Mouse (Mus musculus) embryonic facial prominence, embryonic 11.5 days (tissue): Measurements from ENCODE around the gene Pex26. TPM values are rescaled to one million over a fixed set of nuclear protein-coding genes. Genes with fewer than 3 reads are reported as not detected.

Experiments
- ATAC-seq: fragments of 200-750 bp; cut with Nextera tagmentation; replicated peaks from 2 replicates; pipeline ENCODE4 v1.8.0; 2017; ENCODE audit warnings: low read depth; ENCODE audit not compliant: insufficient number of reproducible peaks, low FRiP score, low TSS enrichment
- DNase-seq: peaks from one replicate; pipeline ENCODE4 v3.0.0-alpha.2; 2015; ENCODE audit warnings: low spot score
- H3K27ac ChIP-seq: fragments of 300-500 bp; sonication (generic); replicated peaks from 2 replicates; pipeline ENCODE4 v1.5.1; 2014; ENCODE audit warnings: mild to moderate bottlenecking, low read depth, low read length, control low read depth
- H3K27me3 ChIP-seq: fragments of 300-500 bp; sonication (generic); 2 replicates; pipeline ENCODE4 v1.6.1; 2014; ENCODE audit warnings: mild to moderate bottlenecking, low read length, moderate library complexity, mixed read lengths; ENCODE audit not compliant: control insufficient read depth, insufficient read depth
- H3K36me3 ChIP-seq: fragments of 300-500 bp; sonication (generic); replicated peaks from 2 replicates; pipeline ENCODE4 v1.6.1; 2014; ENCODE audit warnings: low read depth, mild to moderate bottlenecking, low read length, moderate library complexity, mixed read lengths; ENCODE audit not compliant: control insufficient read depth, insufficient read depth
- H3K4me1 ChIP-seq: fragments of 300-500 bp; sonication (generic); 2 replicates; pipeline ENCODE4 v1.6.1; 2014; ENCODE audit warnings: low read length, mixed read lengths; ENCODE audit not compliant: control insufficient read depth, insufficient read depth
- H3K4me2 ChIP-seq: fragments of 300-500 bp; sonication (generic); 2 replicates; pipeline ENCODE4 v1.6.1; 2014; ENCODE audit warnings: low read depth, mild to moderate bottlenecking, control low read depth, low read length, moderate library complexity
- H3K4me3 ChIP-seq: fragments of 300-500 bp; sonication (generic); 2 replicates; pipeline ENCODE4 v1.5.1; 2014; ENCODE audit warnings: low read depth, low read length, control low read depth
- H3K9ac ChIP-seq: fragments of 300-500 bp; sonication (generic); replicated peaks from 2 replicates; pipeline ENCODE4 v1.6.1; 2014; ENCODE audit warnings: mild to moderate bottlenecking, control low read depth, low read length
- H3K9me3 ChIP-seq: fragments of 300-500 bp; sonication (generic); replicated peaks from 2 replicates; pipeline ENCODE4 v1.6.1; 2016; ENCODE audit warnings: mild to moderate bottlenecking, low read length, inconsistent platforms, mixed read lengths; ENCODE audit not compliant: control insufficient read depth
- WGBS: fragments of 180-500 bp; shearing (Covaris S2); extraction: QIAGEN DNeasy Blood & Tissue Kit; methylation state at CpG from one replicate; pipeline ENCODE4 v1.1.7; 2014; 5-methylcytosine and 5-hydroxymethylcytosine counted together
- polyA plus RNA-seq: library from polyadenylated mRNA; unstranded; fragments of >200 nt; fragmentation: Nextera tagmentation; extraction: Ambion mirVana; gene quantifications from 2 replicates; pipeline ENCODE4 v1.2.1, GENCODE M21; 2014

The Pex26 gene
- polyA plus RNA-seq, 1 experiment from 2014 or later = 7.1 TPM

GRCm38 (mm10) chr6:121144066-121144465 is 39.4 kb upstream of the Pex26 start:
- ATAC-seq (no peak), DNase-seq (no peak)
- Histone ChIP-seq H3K4me2 (no peak overlapping the region), H3K9ac (no peak overlapping the region), H3K4me1 (0 out of 2 replicates have a peak, but pooled peaks cover 2% of the 10 kb centered on the region), H3K4me3 (no peak overlapping the region), H3K27ac (no peak overlapping the region), H3K9me3 (no peaks in the 10 kb centered on the region), H3K27me3 (no peaks in the 10 kb centered on the region), H3K36me3 (no peaks in the 10 kb centered on the region)
- WGBS = 64% methylated on average over 4 of the region's 4 CpGs

- Histone ChIP-seq H3K27ac (no peak overlapping the region), H3K4me1 (0 out of 2 replicates have a peak, but pooled peaks cover 2% of the 10 kb centered on the region), H3K4me2 (no peak overlapping the region), H3K36me3 (no peaks in the 10 kb centered on the region), H3K9ac (no peak overlapping the region), H3K27me3 (no peaks in the 10 kb centered on the region), H3K4me3 (no peak overlapping the region), H3K9me3 (no peaks in the 10 kb centered on the region)
- 54% methylated on average over 13 of the region's 13 CpGs for WGBS
- ATAC-seq = no peak
- DNase-seq = peak; percentile 59
These were observed 38.4 kb upstream of the Pex26 start for GRCm38 (mm10) chr6:121145010-121145604.

DNA sequence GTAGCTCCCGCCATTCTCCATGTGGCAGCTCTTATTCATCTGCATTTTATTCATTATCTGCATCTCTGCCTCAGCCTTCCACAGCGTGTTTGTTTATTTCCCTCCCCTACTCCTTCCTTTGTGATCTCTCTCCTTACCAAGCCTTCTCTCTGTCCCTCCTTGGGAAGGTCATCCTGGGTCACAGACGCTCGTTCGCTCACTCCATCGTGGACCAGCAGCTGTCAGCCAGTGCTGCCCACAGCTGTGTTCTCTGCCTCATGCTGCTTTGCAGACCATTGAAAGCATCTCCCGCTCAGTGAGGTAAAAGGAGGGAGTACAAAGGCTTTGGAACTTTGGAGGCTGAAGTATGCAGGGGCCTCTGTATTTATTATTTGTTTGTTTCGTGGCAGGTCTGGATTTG is 37.6 kb upstream of the Pex26 start:
- no peaks in the 10 kb centered on the region for H3K36me3 ChIP-seq
- H3K4me1 ChIP-seq = 0 out of 2 replicates have a peak, but pooled peaks cover 2% of the 10 kb centered on the region
- H3K27me3 ChIP-seq = no peaks in the 10 kb centered on the region
- H3K4me3 ChIP-seq = no peak overlapping the region
- DNase-seq = no peak
- no peaks in the 10 kb centered on the region for H3K9me3 ChIP-seq
- no peak overlapping the region for H3K4me2 ChIP-seq
- H3K27ac ChIP-seq = no peak overlapping the region
- no peak for ATAC-seq
- 37% methylated on average over 8 of the region's 8 CpGs for WGBS
- H3K9ac ChIP-seq = no peak overlapping the region

GRCm38 (mm10) chr6:121146798-121147197 is 36.7 kb upstream of the Pex26 start:
- no peaks in the 10 kb centered on the region for H3K27me3 ChIP-seq
- no peak overlapping the region for H3K4me2 ChIP-seq
- no peak overlapping the region for H3K4me3 ChIP-seq
- H3K27ac ChIP-seq = no peak overlapping the region
- 28% methylated on average over 4 of the region's 4 CpGs for WGBS
- no peaks in the 10 kb centered on the region for H3K36me3 ChIP-seq
- 0 out of 2 replicates have a peak, but pooled peaks cover 2% of the 10 kb centered on the region for H3K4me1 ChIP-seq
- no peaks in the 10 kb centered on the region for H3K9me3 ChIP-seq
- no peak overlapping the region; the same call in 1 of the 2 replicates for H3K9ac ChIP-seq
- no peak for ATAC-seq
- DNase-seq = peak; percentile 72

DNA sequence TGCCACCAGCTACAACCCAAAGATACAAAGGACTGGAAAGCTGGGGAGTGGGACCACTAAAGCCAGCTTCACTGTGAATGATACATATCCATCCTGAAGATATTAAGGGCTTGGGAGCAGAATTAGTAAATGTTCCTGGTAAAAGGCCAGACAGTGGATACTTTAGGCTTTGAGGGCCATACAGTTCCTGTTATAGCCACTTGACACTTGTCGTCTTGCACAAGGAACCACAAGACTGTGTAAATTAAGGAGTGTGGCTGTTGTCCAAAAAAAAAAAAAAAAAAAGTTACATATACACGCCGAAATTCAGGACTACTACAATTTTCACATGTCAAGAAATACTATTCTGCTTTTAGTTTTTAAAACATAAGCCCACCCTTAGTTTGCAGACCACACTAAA is 35.1 kb upstream of the Pex26 start:
- Histone ChIP-seq H3K9ac (no peak overlapping the region), H3K4me3 (no peak overlapping the region), H3K4me2 (no peak overlapping the region), H3K27me3 (no peaks in the 10 kb centered on the region), H3K27ac (no peak overlapping the region), H3K36me3 (no peaks in the 10 kb centered on the region), H3K9me3 (no peaks in the 10 kb centered on the region), H3K4me1 (0 out of 2 replicates have a peak, but pooled peaks cover 2% of the 10 kb centered on the region)
- WGBS = 57% methylated on average over 3 of the region's 3 CpGs
- DNase-seq (no peak), ATAC-seq (no peak)

DNA sequence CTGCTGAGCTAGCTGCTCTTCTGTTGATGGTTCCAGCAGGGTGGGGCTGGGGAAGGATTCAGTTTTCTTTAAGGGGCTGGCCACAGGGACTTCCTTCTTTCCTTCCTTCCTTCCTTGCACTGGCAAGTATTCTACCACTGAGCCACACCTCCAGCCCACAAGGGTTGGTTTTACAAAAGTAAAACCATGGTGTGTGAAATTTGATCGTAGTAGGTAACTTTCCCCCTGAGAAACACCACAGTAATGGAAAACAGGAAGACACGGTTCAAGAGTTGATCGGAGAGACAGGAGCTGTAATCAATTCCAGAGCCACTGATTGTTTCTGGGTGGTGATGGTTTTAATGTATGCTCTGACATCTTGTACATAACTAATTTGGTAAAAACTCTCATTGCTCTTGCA is 34.0 kb upstream of the Pex26 start:
- peak; percentile 84 for DNase-seq
- ATAC-seq = peak; percentile 58; the same call in 1 of the 2 replicates
- Histone ChIP-seq H3K27ac (0 out of 2 replicates have a peak overlapping the region, but pooled peaks have one; percentile 23), H3K9ac (no peak overlapping the region), H3K4me1 (0 out of 2 replicates have a peak, but pooled peaks cover 2% of the 10 kb centered on the region), H3K4me3 (no peak overlapping the region), H3K4me2 (no peak overlapping the region), H3K36me3 (no peaks in the 10 kb centered on the region), H3K9me3 (no peaks in the 10 kb centered on the region), H3K27me3 (no peaks in the 10 kb centered on the region)
- WGBS = 25% methylated on average over 3 of the region's 3 CpGs

DNA sequence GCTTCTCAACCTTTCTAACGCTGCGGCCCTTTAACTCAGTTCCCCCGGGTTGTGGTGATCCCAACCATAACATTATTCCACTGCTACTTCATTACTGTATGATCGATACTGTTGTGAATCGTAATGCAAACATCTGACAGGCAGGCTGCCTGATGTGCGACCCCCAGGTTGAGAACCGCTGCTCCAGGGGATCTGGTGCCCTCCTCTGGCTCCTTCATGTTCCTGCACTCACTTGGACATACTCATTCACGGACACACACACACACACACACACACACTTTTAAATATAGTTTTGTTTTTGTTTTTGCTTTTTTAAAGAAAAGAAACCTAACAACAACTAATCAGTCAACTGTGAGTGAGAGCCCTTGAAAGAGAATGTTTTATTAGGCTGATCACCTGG is 33.3 kb upstream of the Pex26 start:
- no peak overlapping the region for H3K4me3 ChIP-seq
- 93% methylated on average over 8 of the region's 8 CpGs for WGBS
- no peaks in the 10 kb centered on the region for H3K36me3 ChIP-seq
- H3K9ac ChIP-seq = no peak overlapping the region
- H3K4me1 ChIP-seq = 0 out of 2 replicates have a peak, but pooled peaks cover 2% of the 10 kb centered on the region
- no peaks in the 10 kb centered on the region for H3K9me3 ChIP-seq
- DNase-seq (no peak), ATAC-seq (no peak)
- H3K27ac ChIP-seq = no peak overlapping the region
- no peaks in the 10 kb centered on the region for H3K27me3 ChIP-seq
- H3K4me2 ChIP-seq = no peak overlapping the region

DNA sequence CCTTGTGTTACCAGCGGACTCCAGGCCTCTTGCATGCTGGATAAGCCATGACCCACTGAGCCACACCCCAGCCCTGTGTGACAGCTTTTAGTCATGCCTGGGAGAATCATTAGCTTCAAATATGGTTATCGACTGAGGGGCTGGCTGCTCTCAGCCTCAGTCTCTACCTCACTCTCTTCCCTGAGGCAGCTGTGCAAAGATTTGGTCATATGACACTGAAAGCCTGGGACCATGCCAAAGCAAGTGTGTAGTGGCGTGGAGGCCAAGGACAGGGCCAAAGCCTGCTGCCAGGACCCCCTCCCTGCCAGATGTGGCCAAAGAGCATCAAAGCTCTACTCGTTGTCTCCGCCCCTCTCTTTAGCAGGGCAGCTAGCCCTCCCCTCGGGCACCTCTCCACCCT is 31.7 kb upstream of the Pex26 start:
- ATAC-seq (no peak), DNase-seq (no peak)
- Histone ChIP-seq H3K4me1 (0 out of 2 replicates have a peak, but pooled peaks cover 2% of the 10 kb centered on the region), H3K4me3 (no peak overlapping the region), H3K27me3 (no peaks in the 10 kb centered on the region), H3K4me2 (no peak overlapping the region), H3K27ac (no peak overlapping the region), H3K36me3 (no peaks in the 10 kb centered on the region), H3K9ac (no peak overlapping the region), H3K9me3 (no peaks in the 10 kb centered on the region)
- 54% methylated on average over 6 of the region's 6 CpGs for WGBS
